Mouse (Mus musculus): ENCODE data around the gene Gpr156.

Gene Gpr156

GRCm38 (mm10) chr16:37919000-37919399 is 2.7 kb downstream of the Gpr156 start:
- DNase-seq (ENCODE audit: low spot score), result no peak

- DNase-seq (ENCODE audit: low spot score), result no peak
Measured at GRCm38 (mm10) chr16:37920842-37921409, 4.6 kb downstream of the Gpr156 start.

- DNase-seq (ENCODE audit: low spot score), result no peak
Measured at GRCm38 (mm10) chr16:37926087-37926486, 9.8 kb downstream of the Gpr156 start.

GRCm38 (mm10) chr16:37927117-37927516 is 10.8 kb downstream of the Gpr156 start:
- no peak for DNase-seq (ENCODE audit: low spot score)

GRCm38 (mm10) chr16:37929006-37929405 is 12.7 kb downstream of the Gpr156 start:
- DNase-seq (ENCODE audit: low spot score), result no peak

GRCm38 (mm10) chr16:37929626-37930025 is 13.3 kb downstream of the Gpr156 start:
- no peak for DNase-seq (ENCODE audit: low spot score)

GRCm38 (mm10) chr16:37934932-37935331 is 18.6 kb downstream of the Gpr156 start:
- no peak for DNase-seq (ENCODE audit: low spot score)

GRCm38 (mm10) chr16:37937276-37937675 is 21.0 kb downstream of the Gpr156 start:
- DNase-seq (ENCODE audit: low spot score), result no peak

- no peak for DNase-seq (ENCODE audit: low spot score)
Measured at GRCm38 (mm10) chr16:37938125-37939081, 22.1 kb downstream of the Gpr156 start.

GRCm38 (mm10) chr16:37939082-37939863 is 23.0 kb downstream of the Gpr156 start:
- no peak for DNase-seq (ENCODE audit: low spot score)

GRCm38 (mm10) chr16:37940291-37940690 is 24.0 kb downstream of the Gpr156 start:
- DNase-seq (ENCODE audit: low spot score), result peak; percentile 54

GRCm38 (mm10) chr16:37943701-37944100 is 27.4 kb downstream of the Gpr156 start:
- no peak for DNase-seq (ENCODE audit: low spot score)

- DNase-seq (ENCODE audit: low spot score), result no peak
Measured at GRCm38 (mm10) chr16:37945031-37945796, 28.9 kb downstream of the Gpr156 start.

GRCm38 (mm10) chr16:37947160-37947559 is 30.9 kb downstream of the Gpr156 start:
- DNase-seq (ENCODE audit: low spot score), result peak; percentile 68

GRCm38 (mm10) chr16:37948365-37948764 is 32.1 kb downstream of the Gpr156 start:
- DNase-seq (ENCODE audit: low spot score), result no peak

GRCm38 (mm10) chr16:37951171-37951570 is 34.9 kb downstream of the Gpr156 start:
- DNase-seq (ENCODE audit: low spot score), result no peak

- no peak for DNase-seq (ENCODE audit: low spot score)
Measured at GRCm38 (mm10) chr16:37953186-37953585, 36.9 kb downstream of the Gpr156 start.

- no peak for DNase-seq (ENCODE audit: low spot score)
Measured at GRCm38 (mm10) chr16:37953991-37954942, 38.0 kb downstream of the Gpr156 start.

GRCm38 (mm10) chr16:37955336-37955917 is 39.1 kb downstream of the Gpr156 start:
- DNase-seq (ENCODE audit: low spot score), result no peak

- no peak for DNase-seq (ENCODE audit: low spot score)
Measured at GRCm38 (mm10) chr16:37956076-37956676, 39.9 kb downstream of the Gpr156 start.

Measured in urinary bladder, postnatal 25 days (tissue).